Mouse (Mus musculus) midbrain, embryonic 10.5 days (tissue): ENCODE results near the gene Nkd1. TPM values are rescaled to one million over a fixed set of nuclear protein-coding genes. Genes with fewer than 3 reads are reported as not detected.

Source experiments
- DNase-seq: peaks from one replicate; pipeline ENCODE4 v3.0.0-alpha.2; 2017; ENCODE audit warnings: low spot score
- H3K27ac ChIP-seq: fragments of 300-500 bp; sonication (generic); replicated peaks from 2 replicates; pipeline ENCODE4 v1.5.1; 2016; ENCODE audit warnings: mild to moderate bottlenecking
- H3K27me3 ChIP-seq: fragments of 300-500 bp; sonication (generic); 2 replicates; pipeline ENCODE4 v1.6.1; 2016; ENCODE audit warnings: low read depth, mild to moderate bottlenecking; ENCODE audit not compliant: poor library complexity, severe bottlenecking
- H3K36me3 ChIP-seq: fragments of 300-500 bp; sonication (generic); 2 replicates; pipeline ENCODE4 v1.6.1; 2016; ENCODE audit warnings: mild to moderate bottlenecking, moderate library complexity
- H3K4me1 ChIP-seq: fragments of 300-500 bp; sonication (generic); 2 replicates; pipeline ENCODE4 v1.6.1; 2016
- H3K4me3 ChIP-seq: fragments of 300-500 bp; sonication (generic); 2 replicates; pipeline ENCODE4 v1.5.1; 2016; ENCODE audit warnings: mild to moderate bottlenecking, moderate library complexity
- H3K9me3 ChIP-seq: fragments of 300-500 bp; sonication (generic); replicated peaks from 2 replicates; pipeline ENCODE4 v1.6.1; 2016; ENCODE audit warnings: mild to moderate bottlenecking
- WGBS: fragments of 180-500 bp; shearing (Covaris S2); methylation state at CpG from one replicate; pipeline ENCODE4 v1.1.7; 2016; 5-methylcytosine and 5-hydroxymethylcytosine counted together
- polyA plus RNA-seq: library from polyadenylated mRNA; unstranded; fragments of >200 nt; fragmentation: Nextera tagmentation; extraction: Ambion mirVana; gene quantifications from 2 replicates; pipeline ENCODE4 v1.2.1, GENCODE M21; 2016

The Nkd1 gene
- polyA plus RNA-seq, 1 experiment from 2014 or later = 80.1 TPM

DNA sequence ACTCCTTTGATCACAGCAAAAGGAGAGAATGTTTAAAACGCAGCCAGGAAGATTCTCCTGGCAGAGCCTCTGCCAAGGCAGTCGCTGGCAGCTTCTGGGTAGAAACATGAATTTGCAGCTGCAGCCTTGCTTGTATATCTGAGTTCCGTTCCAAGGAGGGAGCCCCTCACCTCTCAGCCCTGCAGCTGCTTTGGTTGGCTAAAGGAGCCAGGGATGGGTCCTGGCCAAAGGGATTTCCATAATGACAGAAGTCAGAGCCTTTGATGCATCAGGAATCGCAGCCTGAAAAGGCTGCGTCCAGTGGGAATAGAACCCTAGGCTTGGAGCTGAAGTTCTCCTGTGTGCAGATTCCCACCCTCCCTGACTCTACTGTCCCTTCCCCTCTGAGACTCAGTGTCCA, 93.8 kb downstream of the Nkd1 start:
- H3K4me1 ChIP-seq = peaks cover 10% of the 10 kb centered on the region
- no peaks in the 10 kb centered on the region for H3K9me3 ChIP-seq
- no peak overlapping the region for H3K4me3 ChIP-seq
- H3K27me3 ChIP-seq = peaks cover 7% of the 10 kb centered on the region
- no peak for DNase-seq
- H3K27ac ChIP-seq = 0 out of 2 replicates have a peak overlapping the region, but pooled peaks have one; percentile 4
- 72% methylated on average over 5 of the region's 5 CpGs for WGBS
- no peaks in the 10 kb centered on the region for H3K36me3 ChIP-seq

DNA sequence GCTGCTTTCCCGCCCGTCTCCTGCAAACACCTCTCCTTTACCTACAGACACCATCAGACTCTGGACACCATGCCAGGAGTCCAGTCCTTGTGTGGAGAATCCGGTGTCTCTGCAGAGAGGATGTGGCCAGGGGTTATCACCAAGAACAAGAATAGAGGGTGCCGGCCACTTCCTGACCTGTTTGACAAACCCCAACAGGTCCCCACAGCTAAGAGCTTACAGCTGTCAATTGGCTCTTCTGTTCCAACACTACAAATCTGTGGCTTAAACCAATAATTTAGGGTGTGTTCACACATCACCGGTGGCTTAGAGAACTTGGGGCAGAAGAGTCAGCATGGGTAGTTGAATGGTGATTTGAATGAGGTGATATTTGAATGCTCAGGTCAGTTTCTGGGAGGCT, 97.5 kb downstream of the Nkd1 start:
- WGBS = 91% methylated on average over 5 of the region's 5 CpGs
- Histone ChIP-seq H3K9me3 (no peaks in the 10 kb centered on the region), H3K27me3 (peaks cover 39% of the 10 kb centered on the region), H3K36me3 (no peaks in the 10 kb centered on the region), H3K4me3 (no peak overlapping the region), H3K27ac (no peak overlapping the region), H3K4me1 (peaks cover 10% of the 10 kb centered on the region; the same call in 1 of the 2 replicates)
- DNase-seq = no peak

- DNase-seq = no peak
- Histone ChIP-seq H3K9me3 (no peaks in the 10 kb centered on the region), H3K27ac (no peak overlapping the region), H3K4me1 (peaks cover 10% of the 10 kb centered on the region; the same call in 1 of the 2 replicates), H3K27me3 (peaks cover 44% of the 10 kb centered on the region), H3K36me3 (no peaks in the 10 kb centered on the region), H3K4me3 (no peak overlapping the region)
- whole genome bisulfite sequencing = 75% methylated on average over 3 of the region's 3 CpGs
Measured at GRCm38 (mm10) chr8:88619513-88619912, 98.4 kb downstream of the Nkd1 start.

DNA sequence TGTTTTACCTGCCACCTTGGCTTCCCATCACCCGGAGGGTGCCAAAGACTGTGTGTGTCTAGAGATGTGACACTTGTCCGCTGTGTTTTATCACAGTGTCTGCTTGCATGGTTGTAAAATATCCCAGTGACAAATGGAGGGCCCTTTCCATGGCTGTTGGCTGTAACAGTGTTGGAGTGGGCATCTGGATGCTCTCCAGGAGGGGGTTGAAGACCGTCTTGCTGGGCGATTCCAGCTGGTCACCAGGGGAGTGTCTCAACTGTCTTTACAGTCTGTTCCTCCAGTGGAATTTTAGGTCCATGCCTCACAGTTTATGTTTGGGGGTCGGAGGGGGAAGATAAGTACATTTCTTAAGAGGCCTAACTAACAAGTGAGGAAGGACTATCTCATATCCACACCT, 99.8 kb downstream of the Nkd1 start:
- no peaks in the 10 kb centered on the region for H3K36me3 ChIP-seq
- H3K27ac ChIP-seq = no peak overlapping the region

DNA sequence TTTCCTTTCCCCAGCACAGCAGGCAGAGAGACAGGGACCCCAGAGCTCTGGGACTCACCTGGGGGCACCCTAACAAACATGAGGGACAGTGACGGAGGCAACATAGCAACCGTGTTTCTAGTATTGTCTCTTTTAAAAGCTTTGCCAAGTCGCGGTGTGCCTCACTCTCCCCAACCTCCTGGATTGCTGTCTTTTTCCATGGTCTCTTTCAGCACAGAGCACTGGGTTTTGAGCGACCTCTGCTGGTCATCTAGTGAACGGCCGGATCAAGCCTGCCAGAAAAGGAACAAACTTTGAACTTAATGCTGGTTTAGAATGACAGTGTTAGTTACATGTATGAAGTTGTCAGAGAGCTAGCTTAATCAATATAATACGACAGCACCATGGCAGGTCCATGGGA, 100.3 kb downstream of the Nkd1 start:
- no peak overlapping the region for H3K27ac ChIP-seq
- peak; percentile 79 for DNase-seq
- no peak overlapping the region for H3K4me3 ChIP-seq
- 1% methylated on average over 8 of the region's 8 CpGs for WGBS
- H3K36me3 ChIP-seq = no peaks in the 10 kb centered on the region
- peaks cover 4% of the 10 kb centered on the region; the same call in 1 of the 2 replicates for H3K4me1 ChIP-seq
- H3K9me3 ChIP-seq = no peaks in the 10 kb centered on the region
- H3K27me3 ChIP-seq = peaks cover 63% of the 10 kb centered on the region

More for the DNA sequence above, 99.8 kb downstream of the Nkd1 start:
- no peaks in the 10 kb centered on the region for H3K9me3 ChIP-seq
- H3K4me3 ChIP-seq = no peak overlapping the region
- H3K4me1 ChIP-seq = peaks cover 4% of the 10 kb centered on the region; the same call in 1 of the 2 replicates
- no peak for DNase-seq
- peaks cover 58% of the 10 kb centered on the region for H3K27me3 ChIP-seq
- 75% methylated on average over 5 of the region's 5 CpGs for WGBS

DNA sequence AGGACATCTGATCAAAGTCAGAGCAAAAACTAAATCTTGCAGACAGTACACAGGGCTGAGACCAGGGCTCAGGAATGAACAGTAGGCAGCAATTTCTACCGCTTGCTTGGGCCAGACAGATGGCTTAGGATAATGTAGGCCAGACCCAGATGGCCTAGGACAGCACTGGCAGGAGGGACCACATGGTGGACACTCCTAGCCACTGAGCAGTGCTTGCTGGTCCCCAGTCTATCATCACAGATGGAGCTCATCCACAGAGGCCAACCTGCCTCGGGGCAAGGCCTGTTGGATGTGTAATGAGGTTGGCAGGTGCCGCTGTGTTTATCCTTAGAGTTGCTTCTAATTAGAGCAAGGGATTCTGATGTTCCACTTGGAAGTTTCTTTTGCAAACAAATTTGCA, 102.2 kb downstream of the Nkd1 start:
- 84% methylated on average over 3 of the region's 3 CpGs for WGBS
- no peak for DNase-seq

DNA sequence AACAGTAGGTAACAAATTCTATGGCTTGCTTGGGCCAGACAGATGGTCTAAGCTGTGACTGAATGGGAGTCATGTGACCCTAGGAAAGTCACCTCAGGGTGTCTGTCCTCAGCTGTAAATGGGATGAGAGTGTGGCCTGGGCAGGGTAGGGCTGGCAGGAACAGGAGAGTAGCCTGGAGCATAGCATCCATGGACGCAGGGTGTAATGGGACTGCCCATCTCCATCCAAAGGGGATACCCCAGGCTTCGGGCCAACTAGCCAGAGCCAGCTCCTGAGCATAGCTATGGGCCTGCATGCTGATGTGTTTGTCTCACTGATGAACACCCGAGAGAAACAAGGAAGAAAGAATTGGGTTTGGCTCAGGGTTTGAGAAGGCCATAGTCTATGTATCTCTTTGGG, 103.1 kb downstream of the Nkd1 start:
- H3K4me3 ChIP-seq = no peak overlapping the region
- H3K9me3 ChIP-seq = no peaks in the 10 kb centered on the region
- WGBS = 87% methylated on average over 3 of the region's 3 CpGs
- no peak overlapping the region for H3K27ac ChIP-seq
- no peak for DNase-seq
- no peaks in the 10 kb centered on the region for H3K36me3 ChIP-seq
- peaks cover 20% of the 10 kb centered on the region for H3K4me1 ChIP-seq
- peaks cover 81% of the 10 kb centered on the region for H3K27me3 ChIP-seq

More for the DNA sequence above, 102.2 kb downstream of the Nkd1 start:
- Histone ChIP-seq H3K4me3 (no peak overlapping the region), H3K27ac (no peak overlapping the region), H3K27me3 (peaks cover 71% of the 10 kb centered on the region), H3K9me3 (no peaks in the 10 kb centered on the region), H3K36me3 (no peaks in the 10 kb centered on the region), H3K4me1 (peaks cover 19% of the 10 kb centered on the region)

GRCm38 (mm10) chr8:88626433-88626832, 105.3 kb downstream of the Nkd1 start:
- DNase-seq = no peak
- no peak overlapping the region for H3K4me3 ChIP-seq
- no peaks in the 10 kb centered on the region for H3K36me3 ChIP-seq
- H3K27me3 ChIP-seq = peaks cover 75% of the 10 kb centered on the region
- no peaks in the 10 kb centered on the region for H3K9me3 ChIP-seq
- peaks cover 16% of the 10 kb centered on the region for H3K4me1 ChIP-seq
- no peak overlapping the region for H3K27ac ChIP-seq
- 74% methylated on average over 3 of the region's 3 CpGs for WGBS

DNA sequence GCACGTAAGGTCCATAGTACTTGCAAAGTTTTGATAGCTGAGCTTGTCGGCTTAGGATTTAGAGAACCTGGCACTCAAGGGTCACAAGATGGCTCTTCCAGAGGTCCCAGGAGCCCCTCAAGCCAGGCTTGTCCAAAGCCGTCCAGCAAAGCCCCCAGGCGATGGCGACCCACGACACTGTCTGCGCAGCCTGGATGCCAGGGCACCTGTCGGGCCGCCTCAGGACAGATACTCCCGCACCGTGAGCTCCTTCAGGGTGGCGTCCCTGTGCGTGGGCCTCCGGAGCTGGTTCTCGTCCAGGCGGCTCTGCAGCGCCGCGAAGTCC, 105.7 kb downstream of the Nkd1 start:
- WGBS = 11% methylated on average over 19 of the region's 19 CpGs
- Histone ChIP-seq H3K36me3 (no peaks in the 10 kb centered on the region), H3K9me3 (no peaks in the 10 kb centered on the region), H3K4me3 (peak overlapping the region; percentile 70), H3K27me3 (peaks cover 73% of the 10 kb centered on the region), H3K4me1 (peaks cover 16% of the 10 kb centered on the region), H3K27ac (peak overlapping the region; percentile 88)
- no peak for DNase-seq

GRCm38 (mm10) chr8:88627265-88627991, 106.3 kb downstream of the Nkd1 start:
- under 1% methylated on average over 105 of the region's 105 CpGs for WGBS
- peaks cover 68% of the 10 kb centered on the region for H3K27me3 ChIP-seq
- H3K9me3 ChIP-seq = no peaks in the 10 kb centered on the region
- peaks cover 16% of the 10 kb centered on the region for H3K4me1 ChIP-seq
- peak; percentile 76 for DNase-seq
- H3K27ac ChIP-seq = peak overlapping the region; percentile 88
- H3K4me3 ChIP-seq = peak overlapping the region; percentile 70
- H3K36me3 ChIP-seq = no peaks in the 10 kb centered on the region

GRCm38 (mm10) chr8:88628001-88628774, 107.0 kb downstream of the Nkd1 start:
- Histone ChIP-seq H3K27ac (no peak overlapping the region; the same call in 1 of the 2 replicates), H3K27me3 (peaks cover 60% of the 10 kb centered on the region), H3K4me3 (peak overlapping the region; percentile 70), H3K9me3 (no peaks in the 10 kb centered on the region), H3K36me3 (no peaks in the 10 kb centered on the region), H3K4me1 (peaks cover 16% of the 10 kb centered on the region)
- 60% methylated on average over 14 of the region's 14 CpGs for WGBS
- DNase-seq = no peak

DNA sequence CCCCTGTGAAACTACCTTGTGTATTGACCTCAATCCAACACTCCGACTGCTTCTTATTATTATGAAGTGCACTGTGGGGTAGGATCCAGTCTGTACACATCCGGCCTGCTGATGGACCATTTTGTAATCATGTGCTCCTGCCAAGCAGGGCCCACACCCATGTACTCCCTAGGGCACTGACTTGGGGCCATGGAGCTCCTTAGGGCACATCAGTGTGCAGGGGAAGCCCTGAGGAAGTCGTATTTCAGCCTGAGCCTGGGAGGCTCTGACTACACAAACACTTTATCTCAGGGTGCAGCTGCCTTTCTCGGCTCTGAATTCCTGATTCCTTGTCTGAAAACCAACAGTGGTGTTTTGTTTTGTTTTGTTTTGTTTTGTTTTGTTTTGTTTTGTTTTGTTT, 109.1 kb downstream of the Nkd1 start:
- H3K27me3 ChIP-seq = peaks cover 45% of the 10 kb centered on the region
- H3K36me3 ChIP-seq = no peaks in the 10 kb centered on the region
- H3K4me3 ChIP-seq = no peak overlapping the region
- peaks cover 16% of the 10 kb centered on the region for H3K4me1 ChIP-seq
- no peaks in the 10 kb centered on the region for H3K9me3 ChIP-seq
- WGBS = 89% methylated on average over 4 of the region's 4 CpGs
- no peak overlapping the region for H3K27ac ChIP-seq
- DNase-seq = no peak

- Histone ChIP-seq H3K36me3 (no peaks in the 10 kb centered on the region), H3K9me3 (no peaks in the 10 kb centered on the region), H3K27ac (no peak overlapping the region), H3K4me3 (no peak overlapping the region), H3K27me3 (peaks cover 37% of the 10 kb centered on the region), H3K4me1 (peaks cover 16% of the 10 kb centered on the region)
- DNase-seq = no peak
Measured at GRCm38 (mm10) chr8:88631081-88631480, 109.9 kb downstream of the Nkd1 start.
